Mouse (Mus musculus) olfactory bulb, adult 2 months (tissue): ENCODE measurements around the gene Igfbp4.

Experiments used
- CTCF ChIP-seq: fragments of 200-500 bp; IDR thresholded peaks from 2 replicates; pipeline ENCODE4 v1.5.1; 2012; ENCODE audit warnings: low read depth, mild to moderate bottlenecking, low read length, moderate library complexity; ENCODE audit not compliant: insufficient read depth
- POLR2A ChIP-seq: fragments of 200-500 bp; IDR thresholded peaks from 2 replicates; pipeline ENCODE4 v1.6.1; 2012; ENCODE audit warnings: mild to moderate bottlenecking, low read depth, low read length, moderate library complexity; ENCODE audit not compliant: insufficient read depth

- no peak for TF ChIP-seq POLR2A
- no peak for TF ChIP-seq CTCF
Observed at GRCm38 (mm10) chr11:99071866-99072265, 30.8 kb downstream of the Igfbp4 start.
